Mouse (Mus musculus): ENCODE data around the gene Tmem106a. TPM values are rescaled to one million over a fixed set of nuclear protein-coding genes. Genes with fewer than 3 reads are reported as not detected.

Tmem106a gene
- 13.3 and 15.8 TPM in 2 replicates for polyA plus RNA-seq (2012; rRNA removed)

DNA sequence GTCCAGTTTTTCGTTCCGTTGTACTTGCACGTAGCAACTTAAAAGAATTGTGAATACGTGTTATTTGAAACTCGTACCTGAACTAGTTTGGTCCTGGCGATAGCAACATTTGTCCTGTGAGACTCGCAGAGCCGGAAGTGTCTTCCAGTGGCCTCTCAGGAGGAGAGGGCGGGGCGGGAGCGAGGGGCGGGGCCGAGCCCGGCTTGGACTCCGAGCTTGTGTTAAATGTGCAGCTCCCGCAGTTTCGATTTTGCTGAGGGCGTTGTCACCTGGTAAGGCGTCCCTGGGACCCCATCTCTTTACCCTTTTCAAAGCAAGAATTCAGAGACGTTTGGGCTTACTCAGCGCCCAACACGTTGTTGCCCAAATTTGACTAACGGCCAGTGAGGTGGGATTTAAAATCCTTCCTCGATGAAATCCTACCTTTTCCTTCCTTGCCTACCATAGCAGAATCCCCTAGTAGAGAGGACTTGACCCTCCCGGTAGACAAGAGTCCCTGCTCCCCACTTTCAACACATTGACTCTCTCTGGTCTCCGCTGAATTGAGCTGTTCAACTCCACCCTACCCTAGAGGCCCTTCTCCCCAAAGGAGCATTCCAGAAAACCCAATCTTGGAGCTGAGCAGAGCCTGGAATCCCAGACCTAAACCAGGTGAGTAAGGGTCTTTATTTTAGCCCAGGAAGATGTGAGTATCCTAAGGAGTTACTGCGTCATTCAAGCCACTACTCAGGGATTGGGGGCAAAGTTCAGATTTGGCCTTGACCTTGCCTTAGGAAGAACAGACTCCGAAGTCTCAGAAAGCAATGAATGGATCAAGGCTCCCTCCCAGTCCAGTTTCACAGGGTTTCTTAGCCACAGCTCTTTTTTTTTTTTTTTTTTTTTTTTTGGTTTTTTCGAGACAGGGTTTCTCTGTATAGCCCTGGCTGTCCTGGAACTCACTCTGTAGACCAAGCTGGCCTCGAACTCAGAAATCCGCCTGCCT, at the start of gene Tmem106a:
Gene Tmem106a (plus strand): TSS at position 189 of the 982 bp plus-strand sequence.

GRCm38 (mm10) chr11:101551751-101552475, 30.1 kb upstream of the Tmem106a start, which contains the start of the genes Brca1 and Nbr1:
Gene Brca1, minus strand, starts transcription at chr11:101551955.
Gene Nbr1, plus strand, starts transcription at chr11:101552149.

DNA sequence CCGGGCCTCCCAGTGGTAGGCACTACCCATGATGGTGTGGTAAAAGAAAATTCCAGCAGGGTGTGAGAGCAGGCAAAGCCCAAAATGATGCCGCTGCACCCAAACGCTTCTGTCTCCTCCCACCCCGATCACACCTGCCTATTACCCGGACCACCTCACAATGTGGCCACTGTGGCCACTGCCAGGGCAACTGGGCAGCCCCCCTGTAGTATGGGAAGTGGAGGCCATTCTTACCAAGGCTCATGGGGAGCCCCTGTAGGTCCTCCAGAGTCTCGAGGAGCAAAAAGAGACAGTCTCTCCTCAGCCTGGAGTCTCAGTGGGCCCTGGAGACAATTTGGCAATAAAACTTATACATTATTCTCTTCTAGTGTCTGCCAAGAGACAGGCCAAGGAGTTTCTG, 17.1 kb downstream of the Tmem106a start, which contains the start of gene Gm11634:
Gene Gm11634 (minus strand): TSS at position 101 of the 400 bp plus-strand sequence.

GRCm38 (mm10) chr11:101626995-101627856, 45.2 kb downstream of the Tmem106a start, which contains the start of gene Rdm1:
Gene Rdm1, plus strand, starts transcription at chr11:101627195.

Other genes with a start within 250 kb of the Tmem106a start
- gene G6pc, start 214.7 kb upstream of the Tmem106a start, polyA plus RNA-seq (2012; rRNA removed) = 41.2 and 49.0 TPM in 2 replicates
- 13.5 and 14.0 TPM in 2 replicates for gene Aarsd1, start 164.6 kb upstream of the Tmem106a start, polyA plus RNA-seq (2012; rRNA removed)
- 0.64 and 0.79 TPM in 2 replicates for gene Gm27029, start 157.4 kb upstream of the Tmem106a start, polyA plus RNA-seq (2012; rRNA removed)
- gene Rundc1, start 157.2 kb upstream of the Tmem106a start, polyA plus RNA-seq (2012; rRNA removed) = 4.3 and 4.5 TPM in 2 replicates
- gene Ptges3l, start 156.9 kb upstream of the Tmem106a start, polyA plus RNA-seq (2012; rRNA removed) = 0.80 and 0.88 TPM in 2 replicates
- gene Rpl27, start 139.9 kb upstream of the Tmem106a start, polyA plus RNA-seq (2012; rRNA removed) = 679 and 947 TPM in 2 replicates
- gene Ifi35, start 133.8 kb upstream of the Tmem106a start, polyA plus RNA-seq (2012; rRNA removed) = 47.2 and 49.9 TPM in 2 replicates
- 3.3 and 4.1 TPM in 2 replicates for gene Rnd2, start 117.2 kb upstream of the Tmem106a start, polyA plus RNA-seq (2012; rRNA removed)
- gene Vat1, start 116.0 kb upstream of the Tmem106a start, polyA plus RNA-seq (2012; rRNA removed) = 12.6 and 14.2 TPM in 2 replicates
- 4.0 and 4.2 TPM in 2 replicates for gene Brca1, start 30.3 kb upstream of the Tmem106a start, polyA plus RNA-seq (2012; rRNA removed)
- gene Nbr1, start 30.1 kb upstream of the Tmem106a start, polyA plus RNA-seq (2012; rRNA removed) = 41.3 and 42.4 TPM in 2 replicates
- gene Gm11634, start 17.0 kb downstream of the Tmem106a start, polyA plus RNA-seq (2012; rRNA removed) = not detected in 2 replicates
- 5.9 and 7.0 TPM in 2 replicates for gene Rdm1, start 45.0 kb downstream of the Tmem106a start, polyA plus RNA-seq (2012; rRNA removed)
- gene Arl4d, start 83.3 kb downstream of the Tmem106a start, polyA plus RNA-seq (2012; rRNA removed) = 4.7 and 5.2 TPM in 2 replicates
- 6.8 and 7.5 TPM in 2 replicates for gene Dhx8, start 150.7 kb downstream of the Tmem106a start, polyA plus RNA-seq (2012; rRNA removed)
- 0.13 and 0.28 TPM in 2 replicates for gene Etv4, start 203.1 kb downstream of the Tmem106a start, polyA plus RNA-seq (2012; rRNA removed)

Measured in liver, embryonic 18 days (tissue).